Mouse (Mus musculus) CD4-positive, CD25-positive, alpha-beta regulatory T cell, adult 9 weeks (primary cell): ENCODE results near the gene Gm20878. TPM values are rescaled to one million over a fixed set of nuclear protein-coding genes. Genes with fewer than 3 reads are reported as not detected.

ENCODE experiments used
- polyA plus RNA-seq: library from polyadenylated mRNA; unstranded; fragments of 100-300 nt; shearing (Covaris generic); gene quantifications from one replicate; pipeline ENCODE4 v1.2.1, GENCODE M21; 2017

Gene Gm20878
- polyA plus RNA-seq: 2.1 TPM

DNA sequence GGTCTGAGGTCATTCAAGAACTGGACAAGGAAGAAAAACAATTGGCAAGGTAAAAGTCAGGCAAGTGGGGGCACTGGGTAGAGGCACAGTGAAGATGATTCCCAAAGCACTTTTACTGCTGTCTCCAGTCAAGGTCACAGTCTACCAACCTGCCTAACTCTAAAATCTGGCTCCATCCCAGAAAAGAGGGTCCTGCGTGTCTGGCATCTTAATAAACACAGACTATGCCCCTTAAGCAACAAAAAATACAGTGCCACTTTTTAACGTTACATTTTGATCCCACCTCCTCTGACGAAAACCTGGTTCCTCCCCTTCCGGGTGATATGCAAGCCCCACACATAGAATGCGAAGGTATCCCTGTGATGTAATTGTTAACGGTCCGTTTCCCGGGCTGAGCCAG is at the start of gene Gm20878:
TSS of gene Gm20878 (plus strand) at position 301 of the 400 bp plus-strand sequence.

DNA sequence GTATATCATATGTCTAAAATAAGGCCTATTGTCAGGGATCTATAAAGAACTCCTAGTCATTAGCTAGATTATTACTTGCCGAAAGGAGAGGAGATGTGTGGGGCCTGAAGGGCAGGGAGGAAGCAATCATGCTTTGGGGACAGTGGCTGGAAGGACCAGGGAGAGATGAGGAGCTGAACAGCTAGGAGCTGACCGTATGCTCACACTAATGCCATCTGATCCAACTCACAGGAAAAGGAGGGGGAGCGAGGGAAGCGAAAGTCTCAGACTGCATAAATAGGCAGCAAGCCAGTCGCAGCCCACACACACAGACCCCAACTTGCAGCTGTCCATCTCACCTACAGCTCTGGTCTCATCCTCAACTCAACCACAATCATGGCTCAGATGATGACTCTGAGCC is 38.1 kb upstream of the Gm20878 start, which contains the start of gene Gm21541:
TSS of gene Gm21541 (plus strand) at position 301 of the 400 bp plus-strand sequence.

DNA sequence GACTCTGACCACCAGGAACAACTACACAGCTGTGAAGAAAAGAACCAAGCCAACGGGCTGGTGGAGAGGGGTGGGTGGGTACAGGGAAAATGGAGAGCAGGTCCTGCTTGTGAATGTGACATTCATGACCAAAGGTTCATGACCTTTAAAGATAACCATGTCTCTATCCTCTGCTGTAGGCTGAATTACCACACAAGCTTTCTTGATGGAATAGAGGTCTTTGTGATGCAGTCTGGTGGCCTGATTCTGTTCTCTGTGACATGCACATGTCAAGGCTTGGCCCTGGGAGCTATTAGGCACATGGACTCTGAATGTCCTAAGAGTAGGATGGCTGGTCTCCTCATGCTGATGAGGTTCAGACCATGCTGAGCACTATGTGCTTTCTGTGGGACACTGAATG is 24.4 kb downstream of the Gm20878 start, which contains the start of gene Fam205a4:
TSS of gene Fam205a4 (plus strand) at position 301 of the 400 bp plus-strand sequence.

Other genes starting within 250 kb of the Gm20878 start
- gene Cntfr, start 244.5 kb upstream of the Gm20878 start, polyA plus RNA-seq: not detected
- gene Il11ra1, start 241.6 kb upstream of the Gm20878 start, polyA plus RNA-seq: 11.0 TPM
- gene Rpp25l, start 228.0 kb upstream of the Gm20878 start, polyA plus RNA-seq: 54.5 TPM
- gene Dctn3, start 218.4 kb upstream of the Gm20878 start, polyA plus RNA-seq: 146 TPM
- not detected for gene Arid3c, start 210.4 kb upstream of the Gm20878 start, polyA plus RNA-seq
- gene Galt, start 186.3 kb upstream of the Gm20878 start, polyA plus RNA-seq: 81.6 TPM
- 57.2 TPM for gene Sigmar1, start 185.4 kb upstream of the Gm20878 start, polyA plus RNA-seq
- 9.7 TPM for gene Ccl27a, start 167.3 kb upstream of the Gm20878 start, polyA plus RNA-seq
- not detected for gene Gm21541, start 38.0 kb upstream of the Gm20878 start, polyA plus RNA-seq
- 0.10 TPM for gene Fam205a4, start 24.5 kb downstream of the Gm20878 start, polyA plus RNA-seq
- gene Gm21093, start 93.2 kb downstream of the Gm20878 start, polyA plus RNA-seq: not detected
- gene Gm3893, start 149.6 kb downstream of the Gm20878 start, polyA plus RNA-seq: not detected
- gene Gm13304, start 173.2 kb downstream of the Gm20878 start, polyA plus RNA-seq: not detected
- not detected for gene Gm13306, start 211.9 kb downstream of the Gm20878 start, polyA plus RNA-seq
- gene Gm13305, start 227.0 kb downstream of the Gm20878 start, polyA plus RNA-seq: not detected